Mouse (Mus musculus) liver, postnatal 0 days (tissue): ENCODE results near the gene Spsb4.

Source experiments
- CTCF ChIP-seq: sonication (generic); IDR thresholded peaks from 2 replicates; pipeline ENCODE4 v1.5.1; 2016; ENCODE audit warnings: antibody characterized with exemption, low read depth
- EP300 ChIP-seq: IDR thresholded peaks from 2 replicates; pipeline ENCODE4 v1.6.1; 2016; ENCODE audit warnings: antibody characterized with exemption, low read depth, mild to moderate bottlenecking

- no peak for TF ChIP-seq CTCF
- no peak for TF ChIP-seq EP300
Observed at GRCm38 (mm10) chr9:97002025-97002424, 16.6 kb downstream of the Spsb4 start.
